Mouse (Mus musculus) embryo, embryonic 11 days (tissue): Measurements from ENCODE around the gene Pde6g.

Experiments
- DNase-seq: peaks from one replicate; pipeline ENCODE4 v3.0.0-alpha.2; 2015

The Pde6g gene

DNA sequence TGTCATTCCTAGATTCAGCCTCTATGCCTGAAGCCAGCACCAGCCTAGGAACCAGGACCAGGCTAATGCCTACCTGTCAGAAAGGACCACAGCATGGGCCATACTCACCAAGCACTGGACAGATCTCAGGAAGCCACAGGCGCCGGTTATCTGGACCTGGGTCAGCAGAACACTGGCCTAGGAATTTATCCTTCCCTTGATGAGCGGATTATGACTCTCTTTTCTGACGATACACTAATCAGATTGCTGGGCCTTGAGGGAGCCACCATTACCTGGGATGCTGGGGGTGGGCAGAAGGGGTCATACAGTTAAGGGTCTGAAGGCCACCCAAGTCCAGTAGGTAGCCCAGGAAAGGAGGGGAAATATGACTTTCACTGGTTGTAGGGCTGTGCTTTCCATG lies at the start of gene Pde6g:
Gene Pde6g (minus strand): TSS at position 195 of the 400 bp plus-strand sequence.
- DNase-seq: no peak

DNA sequence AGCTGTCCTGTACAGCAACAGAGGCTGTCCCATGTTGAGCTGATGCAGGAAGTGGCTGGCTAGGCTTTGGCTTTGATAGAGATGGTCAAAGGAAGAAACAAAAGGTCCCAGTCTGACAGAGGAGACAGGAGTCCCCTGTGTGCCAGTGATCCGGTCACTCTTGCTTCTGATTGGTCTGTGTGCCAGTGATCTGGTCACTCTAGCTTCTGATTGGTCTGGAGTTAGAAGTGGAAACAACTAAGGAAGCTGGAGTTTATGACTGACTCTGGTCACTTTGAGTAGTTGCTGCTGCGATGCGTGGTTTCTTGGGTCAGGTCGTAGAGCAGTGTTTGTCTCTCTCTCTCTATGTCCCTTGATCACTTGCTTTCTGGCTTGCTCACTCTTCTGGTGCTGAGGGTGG lies 48.4 kb upstream of the Pde6g start:
- DNase-seq: no peak

- no peak for DNase-seq
Observed at GRCm38 (mm10) chr11:120501018-120501417, 47.7 kb upstream of the Pde6g start.

- DNase-seq: no peak
Observed at GRCm38 (mm10) chr11:120500357-120500756, 47.1 kb upstream of the Pde6g start.

DNA sequence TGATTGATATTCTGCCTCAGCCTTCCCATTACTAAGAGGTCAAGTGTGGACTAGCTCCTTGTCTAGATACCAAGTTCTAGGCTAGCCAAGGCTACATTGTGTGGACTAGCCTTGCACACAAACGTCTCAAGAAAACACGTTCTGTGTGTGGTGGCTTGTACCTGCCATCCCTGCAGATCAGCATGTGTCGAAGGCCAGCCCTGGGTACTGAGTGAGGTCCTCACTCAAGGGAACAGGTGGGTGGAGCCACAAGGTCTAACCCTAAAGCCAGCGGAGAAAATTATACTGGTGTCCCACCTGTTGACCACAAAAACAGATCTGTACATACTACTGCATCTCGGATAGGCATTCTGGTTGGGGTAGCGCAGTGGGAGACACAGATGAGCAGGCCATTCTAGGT lies 46.6 kb upstream of the Pde6g start:
- no peak for DNase-seq

DNA sequence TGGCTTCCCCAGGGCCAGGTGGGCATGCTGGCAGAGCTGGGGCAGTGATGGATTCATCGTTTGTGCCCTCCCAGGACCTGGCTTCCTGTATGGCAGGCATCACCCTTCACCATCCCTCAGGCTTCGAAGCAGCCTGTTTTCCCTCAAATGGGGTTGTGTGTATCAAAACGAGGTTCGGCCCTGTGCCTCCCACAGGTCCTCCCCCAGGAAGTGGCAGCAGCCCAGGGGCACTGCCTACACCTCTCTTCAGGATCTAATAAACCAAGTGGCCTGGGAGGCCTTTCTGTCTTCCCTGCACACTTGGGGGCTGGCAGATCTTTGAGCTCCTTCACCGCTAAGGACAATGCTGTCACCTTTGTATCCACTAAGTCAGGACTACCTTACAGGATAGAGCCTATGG lies 45.6 kb upstream of the Pde6g start:
- DNase-seq: no peak

- no peak for DNase-seq
Observed at GRCm38 (mm10) chr11:120498226-120498625, 44.9 kb upstream of the Pde6g start.

DNA sequence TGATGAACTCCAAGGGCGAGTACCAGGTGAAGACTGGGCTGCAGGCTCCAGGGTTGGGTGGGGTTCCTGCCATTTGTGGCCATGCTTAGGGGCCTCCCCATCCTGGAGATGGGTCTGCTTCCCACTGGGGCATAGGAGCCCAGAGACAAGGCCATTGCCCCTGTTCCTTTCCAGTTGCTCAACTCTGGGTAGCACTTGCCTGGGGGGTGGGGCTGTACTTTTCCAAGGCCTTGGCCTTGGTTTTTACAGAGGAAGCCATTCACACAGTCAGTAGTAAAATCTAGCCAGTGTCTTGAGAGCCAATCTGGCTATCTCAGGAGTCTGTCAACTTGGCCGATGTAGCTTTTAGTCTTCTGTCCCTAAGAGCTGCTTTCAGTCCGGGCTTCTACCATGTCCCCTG lies 44.1 kb upstream of the Pde6g start:
- no peak for DNase-seq

DNA sequence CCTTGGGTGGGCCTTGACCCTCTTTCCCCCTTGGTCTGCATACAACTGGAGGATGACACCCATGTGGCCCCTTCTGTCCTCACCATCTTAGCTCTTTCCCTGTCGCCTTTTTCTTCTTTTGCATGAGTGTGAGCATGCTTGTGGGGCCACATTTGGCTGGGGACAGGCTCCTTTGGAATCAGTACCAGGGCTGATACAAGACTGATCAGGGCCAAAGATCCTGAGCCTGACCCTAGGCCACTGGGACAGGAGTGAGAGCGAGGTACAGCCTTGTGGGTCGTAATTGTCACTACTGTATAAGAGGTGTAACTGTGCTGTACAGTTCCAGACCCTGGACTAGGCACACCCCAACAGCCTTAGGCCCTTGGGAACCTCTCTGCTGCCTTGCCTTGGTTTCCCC lies 40.6 kb upstream of the Pde6g start:
- DNase-seq: no peak

GRCm38 (mm10) chr11:120493351-120493750 lies 40.1 kb upstream of the Pde6g start:
- no peak for DNase-seq

DNA sequence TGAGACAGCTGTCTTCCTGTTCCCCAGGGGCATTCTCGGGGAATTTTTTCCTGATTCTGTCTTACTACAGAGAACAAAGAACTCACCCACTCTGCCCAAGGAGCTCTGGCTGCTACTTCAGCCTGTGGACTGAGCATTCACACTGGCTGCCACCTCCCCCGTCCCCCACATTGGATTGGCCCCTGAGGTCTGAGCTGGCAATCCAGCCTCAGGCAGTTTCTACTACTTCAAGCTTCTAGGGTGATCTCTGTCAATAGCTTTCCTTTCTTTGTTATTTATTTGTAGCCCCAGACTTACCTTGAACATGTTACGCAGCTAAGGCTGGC lies 39.5 kb upstream of the Pde6g start:
- no peak for DNase-seq

DNA sequence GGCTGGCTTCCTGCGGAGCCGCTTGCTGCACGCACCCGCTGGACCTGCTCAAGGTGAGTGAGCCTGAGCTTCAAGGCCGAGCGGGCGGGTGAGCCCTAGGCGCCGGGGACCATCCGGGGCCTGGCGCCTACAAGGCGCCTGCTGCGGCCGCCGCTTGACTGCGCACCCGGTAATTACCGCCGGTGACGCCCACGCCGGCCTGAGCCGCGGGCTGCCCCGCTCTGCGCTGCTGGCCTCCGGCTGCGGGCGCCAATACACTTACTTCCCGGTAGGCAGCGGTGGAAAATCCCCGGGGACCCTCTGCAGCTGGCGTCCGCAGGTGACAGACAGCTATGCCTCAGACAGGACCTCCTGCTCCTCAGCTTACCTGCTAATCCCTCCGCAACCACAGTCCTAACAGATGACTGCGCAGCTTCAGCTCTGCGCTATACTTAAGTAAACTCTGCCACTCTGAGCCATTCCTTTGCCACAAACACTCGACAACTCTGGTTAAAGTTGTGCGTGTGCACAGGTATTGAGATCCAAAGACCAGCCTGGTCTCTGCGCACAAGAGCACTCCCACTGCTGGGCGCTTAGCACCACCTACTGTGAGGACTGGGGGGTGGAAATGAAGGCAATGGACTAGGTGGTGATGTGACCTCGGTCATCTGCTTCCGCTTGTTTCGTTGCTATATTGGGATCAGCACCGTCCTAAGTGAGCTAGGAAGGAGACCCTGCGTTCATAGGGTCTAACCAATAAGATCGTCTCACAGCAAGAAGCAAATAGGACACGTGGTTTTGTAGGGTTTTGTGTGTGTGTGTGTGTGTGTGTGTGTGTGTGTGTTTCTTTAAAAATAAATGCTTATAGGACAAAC lies 39.0 kb upstream of the Pde6g start:
- DNase-seq: peak; percentile 60

GRCm38 (mm10) chr11:120491317-120492023 lies 38.2 kb upstream of the Pde6g start, which contains the start of gene Slc25a10:
Gene Slc25a10, plus strand, starts transcription at chr11:120491840.
- peak; percentile 97 for DNase-seq

- DNase-seq: no peak
Observed at GRCm38 (mm10) chr11:120490291-120491046, 37.2 kb upstream of the Pde6g start.

- peak; percentile 83 for DNase-seq
Observed at GRCm38 (mm10) chr11:120489054-120489761, 35.9 kb upstream of the Pde6g start.

- no peak for DNase-seq
Observed at GRCm38 (mm10) chr11:120488516-120488915, 35.2 kb upstream of the Pde6g start.

- DNase-seq: no peak
Observed at GRCm38 (mm10) chr11:120485251-120485650, 32.0 kb upstream of the Pde6g start.

- DNase-seq: peak; percentile 100
Observed at GRCm38 (mm10) chr11:120484265-120484981, 31.1 kb upstream of the Pde6g start, which contains the start of gene Mrpl12. Gene Mrpl12, plus strand, starts transcription at chr11:120484613.

DNA sequence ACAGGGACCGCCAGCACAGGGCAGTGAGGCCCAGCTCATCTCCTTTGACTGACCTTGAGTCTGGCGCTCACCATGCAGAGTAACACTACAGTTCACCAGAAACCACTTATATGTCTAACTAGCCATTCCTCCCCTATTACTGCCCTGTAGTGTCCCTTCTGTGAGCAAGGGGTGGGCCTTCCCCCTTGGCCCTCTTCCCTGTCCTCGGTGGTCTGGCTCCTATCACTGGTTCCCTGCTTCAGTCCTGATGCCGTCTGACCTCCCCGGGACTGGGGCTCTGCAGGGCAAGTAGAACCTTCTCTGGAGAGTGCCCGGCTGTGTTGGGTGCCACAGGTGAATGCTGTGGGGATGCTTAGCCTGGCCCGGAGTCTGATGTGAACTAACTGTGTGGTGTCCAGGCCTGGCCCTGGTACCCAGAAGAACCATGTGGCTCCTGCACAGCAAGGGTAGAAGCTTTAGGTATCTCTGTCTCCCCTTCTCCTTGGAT lies 30.2 kb upstream of the Pde6g start:
- DNase-seq: no peak

DNA sequence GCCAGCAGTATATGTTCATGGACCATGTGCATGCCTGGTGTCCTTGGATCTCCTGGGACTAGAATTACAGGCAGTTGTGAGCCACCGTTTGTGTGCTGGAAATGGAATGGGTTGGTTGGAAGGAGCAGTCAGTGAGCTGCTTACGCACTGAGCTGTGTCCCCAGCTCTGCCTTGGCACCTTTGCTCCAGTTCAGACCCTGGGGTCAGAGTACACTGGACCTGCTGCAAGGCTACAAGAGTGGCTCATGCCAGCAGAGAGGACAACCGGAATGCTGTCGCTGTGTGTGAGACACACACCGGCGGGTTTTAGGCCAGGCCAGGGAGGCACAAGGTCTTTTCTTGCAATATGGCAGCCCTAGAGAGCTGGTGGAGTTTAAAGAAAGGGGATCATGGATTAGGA lies 18.8 kb upstream of the Pde6g start:
- no peak for DNase-seq

DNA sequence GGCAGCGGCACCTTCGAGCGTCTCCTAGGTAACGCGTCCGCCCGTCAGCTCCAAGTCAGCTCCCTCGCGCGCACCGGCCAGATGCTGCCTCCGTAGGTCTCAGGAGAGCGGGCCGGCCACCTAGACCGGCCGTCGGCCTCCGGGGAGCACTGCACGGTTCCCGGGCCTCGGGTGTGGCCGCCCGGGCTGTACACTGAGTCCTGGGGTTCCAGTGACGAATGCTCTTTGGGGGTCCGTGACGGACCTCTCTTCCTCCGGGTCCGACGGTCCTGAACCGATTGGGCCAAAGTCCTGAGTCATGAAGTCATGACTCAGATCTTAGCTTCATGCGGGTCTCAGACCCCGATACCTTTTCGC lies 14.4 kb upstream of the Pde6g start:
- DNase-seq: no peak
